Mouse (Mus musculus) heart, postnatal 36 days (tissue): ENCODE measurements around the gene Scrg1. TPM values are rescaled to one million over a fixed set of nuclear protein-coding genes. Genes with fewer than 3 reads are reported as not detected.
A peak's percentile ranks its signal among the peaks of the same experiment; 100 is the strongest.

ENCODE experiments used
- DNase-seq, 2 experiments: peaks; one replicate each; pipeline ENCODE4 v3.0.0; 2021 to 2022
- intact Hi-C: fragments of 180-260 bp; cut with DNase I; formaldehyde crosslinking; loops from one replicate; pipeline ENCODE4 v1.15.1; 2025
- total RNA-seq, 2 experiments: library from RNA; stranded (reverse); gene quantifications; 2 replicates each; pipeline ENCODE4 v1.2.3; 2021

Scrg1 gene
- total RNA-seq, 2 experiments from 2014 or later = not detected

DNA sequence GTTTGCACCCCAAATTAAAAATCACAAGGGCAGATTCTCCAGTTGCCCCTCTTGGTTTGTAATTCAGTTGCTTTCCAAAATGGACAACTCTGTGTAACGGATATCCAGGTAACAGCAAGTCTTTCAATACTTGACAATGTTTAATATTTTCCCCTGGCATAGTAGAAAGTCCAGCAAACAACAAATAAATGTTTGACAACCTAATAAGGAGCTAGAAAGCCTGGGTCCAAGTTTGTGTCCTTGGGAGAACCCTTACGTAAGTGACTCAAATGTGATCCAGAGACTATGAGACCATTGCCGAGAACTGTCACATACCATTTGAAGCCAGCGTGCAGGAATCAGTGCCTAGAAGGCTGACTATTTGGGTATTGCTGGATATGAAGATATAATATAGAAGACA lies 3.8 kb upstream of the Scrg1 start:
- intact Hi-C loops = no loop called here
- no peak for DNase-seq

DNA sequence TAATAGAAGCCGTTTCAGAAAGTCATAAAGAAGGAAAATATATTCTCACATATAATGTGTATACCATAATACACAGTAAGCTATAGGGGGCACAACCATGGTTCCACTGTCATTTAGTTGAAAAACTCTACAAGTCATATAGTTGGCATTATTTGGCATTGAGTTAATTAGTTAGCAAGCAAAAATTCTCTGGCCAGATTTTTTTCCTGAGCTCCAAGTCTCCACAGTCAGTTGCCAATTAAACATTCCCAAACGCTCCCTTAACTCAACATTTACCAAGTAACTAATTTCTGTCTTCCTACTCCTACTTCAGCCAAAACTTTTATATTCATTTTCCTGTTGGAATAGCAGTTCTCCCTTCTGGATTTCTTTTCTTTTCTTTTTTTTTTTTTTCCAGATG lies 2.4 kb upstream of the Scrg1 start:
- DNase-seq = no peak
- intact Hi-C loops = no loop called here

DNA sequence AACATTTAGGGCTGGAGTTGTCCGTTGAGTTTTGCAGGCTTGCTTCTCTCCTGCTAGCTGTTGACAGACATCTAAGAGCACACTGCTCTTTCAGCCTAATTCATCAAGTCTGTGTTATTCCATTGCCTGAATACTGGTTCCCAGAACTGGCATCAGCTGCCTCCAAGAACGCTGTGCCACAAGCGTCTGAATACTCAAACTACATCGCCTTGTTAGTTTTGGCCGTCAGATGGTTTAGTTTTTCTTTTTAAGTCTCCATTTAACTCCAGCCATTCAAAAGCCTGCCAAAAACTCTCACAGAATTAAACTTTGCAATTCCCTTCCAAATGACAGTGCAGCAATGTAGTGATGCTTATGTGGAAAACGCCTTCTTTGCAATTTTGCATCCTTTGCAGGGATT lies 1.4 kb downstream of the Scrg1 start:
- intact Hi-C loops = no loop called here
- no peak for DNase-seq

DNA sequence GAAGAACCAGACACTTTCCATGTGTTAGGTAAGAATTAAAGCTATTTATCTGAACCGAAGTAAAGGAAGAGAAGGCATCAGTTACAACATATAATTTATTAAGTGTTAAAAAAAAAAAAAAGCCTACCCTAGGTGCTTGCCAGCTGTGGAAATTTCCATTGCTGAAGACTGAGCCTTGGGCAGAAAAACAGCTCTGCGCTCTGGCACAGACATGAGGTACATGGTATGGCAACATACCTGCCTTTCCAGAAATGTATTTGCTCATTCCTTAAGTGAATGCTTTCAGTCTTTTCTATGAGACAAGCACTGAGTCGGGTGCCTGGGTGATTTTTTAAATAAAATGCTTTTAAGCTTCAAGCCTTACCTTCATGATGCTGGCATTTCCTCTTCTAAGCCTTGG lies 2.2 kb downstream of the Scrg1 start:
- intact Hi-C loops = no loop called here
- no peak for DNase-seq

DNA sequence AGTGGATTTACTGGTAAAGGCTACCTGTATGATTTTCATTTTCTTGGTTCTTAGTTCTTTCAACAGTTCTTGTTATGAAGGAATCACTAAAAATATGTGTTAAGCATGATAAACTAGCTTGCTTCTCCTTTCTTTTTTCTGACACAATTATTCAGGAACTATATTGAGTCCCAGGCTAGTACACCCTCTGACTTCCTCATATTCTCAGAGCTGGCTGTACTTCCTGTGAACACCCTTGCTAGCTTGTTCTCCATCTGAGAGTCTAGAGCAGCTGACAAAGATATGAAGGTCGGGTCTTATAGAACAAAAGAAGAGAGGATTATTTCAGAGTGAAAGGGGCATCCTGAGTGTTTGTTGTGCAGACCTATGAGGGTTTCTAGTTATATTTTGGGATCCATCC lies 7.1 kb downstream of the Scrg1 start:
- DNase-seq = no peak
- intact Hi-C loops = no loop called here

DNA sequence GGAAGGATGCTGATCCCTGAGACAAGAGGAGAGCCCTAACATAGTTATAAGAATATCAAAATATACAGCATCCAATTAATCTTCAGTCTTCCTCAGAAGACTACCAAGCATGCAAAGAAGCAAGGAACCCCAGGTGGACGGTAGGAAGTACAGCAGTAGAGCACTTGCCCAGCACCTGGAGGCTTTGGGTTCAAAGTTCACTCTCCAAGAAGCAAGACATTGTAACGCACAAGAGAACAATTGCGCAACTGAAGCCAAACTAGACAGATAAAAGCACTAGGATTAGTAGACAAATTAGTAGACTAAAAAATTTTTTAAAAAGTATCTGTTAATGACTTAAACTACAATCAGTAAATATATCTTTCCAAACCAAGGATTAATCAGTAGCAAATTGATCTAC lies 8.0 kb downstream of the Scrg1 start:
- no peak for DNase-seq
- intact Hi-C loops = no loop called here

DNA sequence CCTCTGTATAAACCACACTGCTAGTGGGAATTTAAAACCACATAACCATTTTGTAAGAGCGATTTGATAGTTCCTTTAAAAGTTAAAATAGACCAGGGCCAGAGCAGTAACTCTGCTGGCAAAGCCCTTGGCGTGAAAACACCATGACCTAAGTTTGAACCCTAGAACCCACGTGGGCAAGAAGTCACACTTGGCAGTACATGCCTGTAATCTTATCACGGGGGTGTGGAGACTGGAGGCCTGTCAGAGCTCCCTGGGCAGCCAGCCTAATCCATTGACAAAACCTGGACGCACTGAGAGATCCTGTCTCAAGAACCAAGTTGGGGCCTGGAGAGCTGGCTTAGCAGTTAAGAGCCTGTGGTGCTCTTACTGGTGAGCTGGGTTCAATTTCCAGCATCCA lies 12.9 kb downstream of the Scrg1 start:
- intact Hi-C loops = loop anchor here (5.0 kb wide), 1 partner anchor 36 kb away; no protein-coding TSS in a partner anchor
- DNase-seq = peak; percentile 77 to 81

DNA sequence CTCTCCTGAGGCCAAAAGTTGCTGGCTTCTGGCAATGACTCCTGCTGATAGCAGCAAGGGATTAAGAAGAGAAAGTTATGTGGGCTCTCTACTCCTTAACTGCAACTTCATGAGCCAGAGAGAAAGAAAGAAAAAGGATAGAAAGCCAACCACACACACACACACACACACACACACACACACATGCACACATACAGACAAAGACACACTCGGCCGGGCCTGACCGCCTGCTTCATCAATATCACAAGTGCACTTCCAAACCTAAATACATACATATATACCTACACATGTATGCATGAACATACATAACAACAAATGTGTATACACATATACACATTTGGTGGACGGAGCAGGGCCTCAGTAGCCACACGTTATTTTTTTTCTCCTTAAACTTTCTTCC lies 15.1 kb downstream of the Scrg1 start:
- intact Hi-C loops = no loop called here
- DNase-seq = no peak

DNA sequence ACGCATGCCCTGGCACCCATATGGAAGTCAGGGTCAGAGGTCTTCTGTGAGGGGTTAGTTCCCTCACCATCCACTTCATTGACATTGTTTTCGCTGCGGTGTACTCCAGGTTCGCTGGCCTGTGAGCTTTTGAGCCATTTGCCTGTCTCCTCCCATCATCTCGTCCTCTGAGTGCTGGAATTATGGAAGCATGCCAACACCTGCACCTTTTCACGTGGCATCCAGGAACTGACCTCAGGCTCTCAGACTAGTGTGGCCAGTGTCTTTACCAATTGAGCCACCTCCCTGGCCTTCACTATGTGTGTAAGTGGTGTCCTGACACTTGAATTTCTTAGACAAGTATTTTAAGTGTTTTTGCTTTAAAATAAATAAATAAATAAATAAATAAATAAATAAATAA lies 18.0 kb downstream of the Scrg1 start:
- intact Hi-C loops = no loop called here
- no peak for DNase-seq

DNA sequence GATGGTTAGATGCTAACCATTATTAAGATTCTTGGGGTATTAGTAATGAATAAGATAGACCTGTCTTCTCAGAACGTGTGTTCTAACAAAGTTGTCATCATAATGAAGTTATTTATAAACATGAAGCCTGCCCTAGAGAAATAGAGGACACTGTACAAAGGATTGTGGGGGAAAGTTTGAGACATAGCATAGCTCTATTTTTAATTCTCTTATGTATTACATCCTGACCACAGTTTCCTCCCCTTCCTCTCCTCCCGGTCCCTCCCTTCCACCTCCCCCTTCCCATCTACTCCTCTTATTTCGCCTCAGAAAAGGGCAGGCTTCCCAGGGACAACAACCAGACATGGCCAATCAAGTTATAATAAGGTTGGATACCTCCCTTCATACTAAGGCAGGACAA lies 22.7 kb downstream of the Scrg1 start:
- DNase-seq = no peak
- intact Hi-C loops = no loop called here

DNA sequence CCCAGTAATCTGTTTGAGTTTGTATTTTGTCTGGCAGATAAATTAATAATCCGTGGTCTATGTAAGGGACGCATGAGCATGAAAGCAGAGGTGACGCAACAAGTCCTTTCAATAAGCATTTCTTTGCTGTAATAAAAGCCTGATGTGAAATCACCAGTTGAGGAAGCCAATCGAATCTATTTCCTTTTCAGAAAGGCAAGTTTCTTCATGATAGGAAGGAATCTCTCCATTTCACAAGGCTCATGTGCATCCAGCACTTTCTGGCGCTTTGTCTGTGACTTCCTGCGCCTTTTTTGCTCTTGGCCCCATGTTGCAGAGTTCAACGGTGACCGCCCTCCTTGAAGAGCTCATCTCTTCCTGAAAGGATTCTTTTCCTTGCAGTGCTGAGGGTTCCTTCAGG lies 24.0 kb downstream of the Scrg1 start:
- DNase-seq = no peak
- intact Hi-C loops = no loop called here

DNA sequence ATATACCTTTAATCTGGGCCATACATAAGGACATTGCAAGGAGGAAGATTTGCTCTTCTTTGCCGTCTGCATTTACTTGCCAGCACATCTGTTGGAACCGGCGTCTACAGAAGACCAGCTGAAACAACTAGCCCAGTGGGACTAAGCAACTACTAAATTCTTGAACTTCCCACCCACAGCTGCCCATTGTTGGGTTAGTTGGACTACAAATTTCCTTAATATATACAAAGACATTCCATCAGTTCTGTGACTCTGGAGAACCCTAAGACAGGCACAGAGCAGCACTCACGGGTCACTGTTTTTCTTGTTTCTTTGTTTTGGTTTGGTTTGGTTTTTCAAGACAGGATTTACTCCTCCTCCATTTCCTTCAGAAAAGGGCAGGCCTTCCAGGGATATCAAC lies 24.9 kb downstream of the Scrg1 start:
- no peak for DNase-seq
- intact Hi-C loops = no loop called here

DNA sequence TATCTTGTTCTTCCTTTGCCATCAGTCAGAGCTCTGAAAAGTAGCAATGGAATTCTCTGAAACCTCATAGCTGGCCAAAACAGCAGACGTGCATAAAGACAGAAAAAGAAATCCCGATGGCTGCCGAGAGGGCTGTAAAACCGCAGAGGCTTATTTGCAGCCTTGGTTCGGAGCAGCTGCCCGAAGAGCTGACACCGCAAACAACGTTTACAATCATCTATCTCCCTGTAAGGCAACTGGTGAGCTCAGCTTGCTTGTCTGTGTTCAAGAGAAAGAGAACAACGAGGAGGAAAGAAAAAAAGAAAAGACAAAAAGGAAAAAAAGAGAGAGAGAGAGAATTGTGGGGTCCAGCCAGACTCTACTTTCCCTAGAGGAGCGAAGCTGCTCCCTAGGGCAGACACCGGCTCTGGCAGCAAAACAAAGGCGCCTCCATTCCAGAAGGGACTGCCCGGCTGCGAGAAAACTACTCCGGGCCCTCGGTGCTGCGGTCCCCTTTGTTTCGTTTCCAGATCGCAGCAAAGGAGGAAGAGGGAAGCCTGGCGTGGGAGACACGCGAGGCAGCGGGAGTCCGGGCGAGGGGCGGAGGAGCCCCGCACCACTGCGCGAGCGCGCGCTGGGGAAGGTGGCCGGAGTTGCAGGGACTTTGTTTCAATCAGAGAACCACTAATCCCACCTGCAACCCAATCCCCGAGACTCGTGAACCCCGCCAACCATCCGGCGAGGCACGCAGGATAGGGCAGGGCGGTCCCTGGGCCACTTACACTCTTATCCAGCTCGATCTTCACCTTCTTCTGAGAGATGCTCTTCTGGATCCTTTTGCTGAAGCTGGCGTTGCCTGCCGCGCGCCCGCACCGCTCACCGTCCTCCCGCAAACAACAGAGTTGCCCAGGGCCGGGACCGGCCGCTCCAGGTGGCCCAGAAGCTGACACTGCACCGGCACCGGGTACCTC lies 31.0 kb downstream of the Scrg1 start:
- intact Hi-C loops = loop anchor here (2.0 to 5.0 kb wide), 3 partner anchors 22 to 934 kb away; partner anchors contain the start of genes Cep44, Fbxo8 and Hand2
- DNase-seq = peak; percentile 58 to 67

DNA sequence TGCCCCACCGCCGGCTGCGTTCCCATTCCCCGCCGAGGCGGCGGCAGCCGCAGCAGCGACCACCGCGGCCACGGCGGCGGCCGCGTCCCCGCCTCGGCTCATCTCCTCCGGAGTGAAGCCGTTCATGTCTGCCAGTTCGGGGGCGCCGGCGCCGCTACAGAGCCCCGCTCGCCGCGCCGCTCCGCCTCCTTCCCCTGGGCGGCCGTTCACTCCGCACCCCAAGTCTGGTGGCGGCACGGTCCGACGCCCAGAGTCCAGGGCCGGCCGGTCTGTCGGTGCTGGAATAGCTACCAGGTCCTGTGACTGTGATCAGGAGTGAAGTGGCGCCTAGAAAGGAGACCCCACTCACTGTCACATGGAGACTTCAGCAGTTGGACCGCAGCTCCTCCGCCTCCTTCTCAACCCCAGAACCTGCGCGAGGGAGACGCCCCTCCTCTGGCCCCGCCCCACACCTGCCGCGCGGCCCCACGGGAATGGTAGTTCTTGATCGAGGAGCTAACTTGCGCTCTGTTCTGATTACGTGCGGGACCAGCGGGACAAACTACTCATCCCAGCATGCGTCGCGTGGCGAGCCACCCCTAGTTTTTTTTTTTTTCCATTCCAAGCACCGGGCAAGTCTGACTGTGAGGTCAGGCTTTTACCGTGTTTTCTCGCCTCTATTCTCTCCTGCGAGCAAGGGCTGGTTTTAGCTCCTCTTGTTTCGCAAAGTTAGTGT lies 31.9 kb downstream of the Scrg1 start, which contains the start of gene Sap30:
Gene Sap30, minus strand, starts transcription at position 420 of the 715 bp plus-strand sequence.
- DNase-seq = peak; percentile 98 to 99
- intact Hi-C loops = loop anchor here (1.0 to 5.0 kb wide), 5 partner anchors 21 to 935 kb away; partner anchors contain the start of genes Cep44, Fbxo8 and Hand2

DNA sequence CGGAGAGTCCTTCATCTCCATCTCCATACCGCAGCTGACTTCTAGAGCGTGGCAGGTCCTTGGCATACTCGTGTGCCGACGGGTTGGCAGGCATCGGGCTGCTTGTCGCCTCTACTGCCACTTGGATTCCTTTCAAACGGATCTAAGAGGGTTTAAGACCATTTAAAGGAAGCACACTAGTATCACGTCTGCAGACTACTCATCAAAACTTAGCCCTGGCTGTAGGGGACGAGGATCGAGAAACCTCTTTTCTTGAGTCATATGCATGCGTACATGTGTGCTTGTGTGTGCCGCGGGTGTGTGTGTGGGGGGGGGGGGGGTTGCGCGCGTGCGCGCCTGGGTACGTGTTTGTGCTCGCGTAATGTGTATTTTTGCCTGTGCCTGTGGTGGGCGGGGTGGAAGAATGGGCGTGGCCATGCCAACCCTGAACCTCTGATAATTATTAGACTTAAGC lies 32.6 kb downstream of the Scrg1 start:
- DNase-seq = peak; percentile 56 to 69
- intact Hi-C loops = loop anchor here (1.0 to 5.0 kb wide), 4 partner anchors 41 to 936 kb away; partner anchors contain the start of genes Cep44, Fbxo8 and Hand2

DNA sequence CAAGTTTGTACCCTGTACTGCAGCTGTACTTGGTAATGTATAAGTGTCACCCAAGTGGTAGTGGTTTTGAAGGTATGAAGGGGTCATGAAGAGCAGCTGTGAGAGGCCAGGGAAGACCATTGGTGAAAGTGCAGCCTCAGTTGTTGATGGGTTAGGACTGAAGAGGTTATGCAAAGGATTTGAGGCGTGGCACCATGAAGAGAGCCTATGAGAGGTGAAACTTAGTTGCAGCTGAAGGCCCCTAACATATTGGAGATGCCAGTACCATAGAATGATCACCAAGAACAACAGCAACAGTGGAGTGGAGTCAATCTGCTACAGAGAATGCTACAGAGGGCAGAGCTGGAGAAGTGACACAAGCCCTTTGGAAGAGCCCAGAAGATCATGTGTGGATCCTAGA lies 33.6 kb downstream of the Scrg1 start:
- intact Hi-C loops = loop anchor here (2.0 to 5.0 kb wide), 3 partner anchors 61 to 937 kb away; partner anchors contain the start of genes Cep44, Fbxo8 and Hand2
- DNase-seq = no peak

DNA sequence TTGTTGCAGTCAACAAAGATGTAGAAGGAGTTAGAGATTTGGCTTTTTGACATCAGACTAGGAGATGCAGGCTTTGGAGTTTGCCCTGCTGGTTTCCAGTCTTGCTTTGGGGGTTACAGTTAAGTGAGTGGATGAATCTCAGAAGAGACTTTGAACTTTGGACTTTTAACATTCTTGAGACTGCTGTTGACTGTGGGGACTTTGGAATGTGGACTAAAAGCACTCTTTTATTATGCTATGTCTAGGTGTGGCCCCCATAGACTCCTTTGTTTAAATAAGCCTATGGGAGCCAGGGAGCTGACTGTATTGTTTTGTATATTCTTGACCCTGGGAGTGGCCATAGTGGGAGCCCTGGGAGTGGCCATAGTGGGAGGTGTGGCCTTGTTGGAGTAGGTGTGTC lies 34.2 kb downstream of the Scrg1 start:
- intact Hi-C loops = loop anchor here (2.0 to 5.0 kb wide), 3 partner anchors 61 to 938 kb away; partner anchors contain the start of genes Cep44, Fbxo8 and Hand2

DNA sequence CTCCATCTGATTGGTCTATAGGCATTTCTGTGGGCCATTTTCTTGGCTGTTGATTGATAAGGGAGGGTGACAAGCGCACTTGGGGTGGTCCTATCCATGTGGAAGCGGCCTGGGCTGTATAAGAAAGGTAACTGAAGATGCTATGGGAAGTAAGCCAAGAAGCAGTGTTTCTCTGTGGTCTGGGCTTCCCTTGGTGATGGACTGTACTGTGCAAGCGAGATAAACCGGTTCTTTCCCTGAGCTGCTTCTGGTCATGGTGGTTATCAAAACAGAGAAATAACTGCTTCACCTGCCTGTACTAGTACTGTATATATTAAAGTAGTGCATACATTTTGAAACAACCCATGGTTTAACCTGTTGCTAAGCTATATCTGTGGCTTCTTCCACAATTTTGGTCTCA lies 36.1 kb downstream of the Scrg1 start:
- DNase-seq = no peak
- intact Hi-C loops = no loop called here

More for the DNA sequence above, 34.2 kb downstream of the Scrg1 start:
- DNase-seq = no peak

DNA sequence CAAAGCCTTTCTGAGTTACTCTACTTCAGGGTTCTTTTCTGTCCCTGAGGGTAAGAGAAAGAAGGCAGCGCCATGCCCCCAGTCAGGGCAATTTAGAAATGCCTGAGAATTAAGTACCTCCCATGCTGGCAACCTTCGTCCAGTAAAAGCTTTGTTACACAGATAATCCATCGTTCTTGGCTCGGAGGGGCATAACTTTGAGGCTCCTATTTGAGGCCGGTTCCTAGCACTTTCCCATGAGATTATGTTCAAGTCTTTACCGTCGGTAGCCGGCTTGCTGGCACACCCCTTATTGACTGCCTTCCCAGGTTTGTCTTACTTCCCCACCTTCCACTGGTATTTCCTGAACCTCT lies 42.7 kb downstream of the Scrg1 start:
- DNase-seq = no peak
- intact Hi-C loops = no loop called here

DNA sequence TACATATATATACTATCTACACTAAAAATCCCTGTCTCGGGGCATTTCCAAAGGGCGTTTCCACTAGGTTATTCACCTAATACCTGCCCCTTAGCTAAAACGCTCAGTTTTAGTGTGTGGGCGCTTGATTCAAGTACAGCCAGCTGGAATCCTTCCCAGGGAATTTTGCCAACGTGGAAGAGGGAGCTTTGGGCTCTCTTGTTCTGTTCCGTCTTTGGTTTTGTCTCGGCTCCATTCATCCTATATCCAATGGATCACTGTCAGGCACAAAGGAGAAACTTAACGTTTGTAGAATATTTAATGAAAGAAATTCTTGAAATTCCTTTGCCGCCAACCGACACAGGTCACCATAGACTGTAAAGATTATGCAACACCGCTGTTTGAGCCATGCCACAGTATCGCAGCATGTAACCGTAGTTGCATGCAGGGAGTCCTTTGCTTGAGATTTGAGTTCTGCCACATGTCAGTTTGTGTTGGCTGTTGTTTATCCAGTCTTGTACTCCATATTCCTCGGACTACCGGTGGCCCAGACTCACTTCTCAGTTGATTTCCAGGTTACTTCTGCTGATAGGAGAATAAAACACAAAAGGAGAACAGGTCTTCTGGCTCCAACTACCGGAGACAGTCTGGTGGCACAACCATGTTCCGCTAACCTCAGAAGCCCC lies 43.3 kb downstream of the Scrg1 start:
- DNase-seq = peak; percentile 60 to 66

DNA sequence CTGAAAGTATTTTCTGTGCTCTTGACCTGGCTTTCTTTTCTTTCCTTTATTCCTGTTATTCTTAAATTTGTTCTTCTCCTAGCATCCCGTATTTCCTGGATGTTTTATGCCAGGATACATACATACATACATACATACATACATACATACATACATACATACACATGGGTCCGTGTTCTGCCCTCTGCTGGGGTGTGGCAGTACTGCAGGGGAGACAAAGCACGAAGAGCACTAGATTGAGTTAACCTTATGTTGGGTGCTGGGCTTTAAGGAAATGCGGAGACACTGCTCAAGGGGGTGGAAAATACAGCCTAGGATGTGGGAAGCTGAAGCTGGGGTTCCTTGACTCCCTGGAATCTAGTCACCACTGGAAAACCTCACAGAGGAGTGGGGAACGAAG lies 47.9 kb downstream of the Scrg1 start:
- peak; percentile 62 to 78 for DNase-seq
- intact Hi-C loops = no loop called here

More for the DNA sequence above, 43.3 kb downstream of the Scrg1 start:
- intact Hi-C loops = no loop called here
